Mouse (Mus musculus) hindbrain, embryonic 12.5 days (tissue): ENCODE measurements around the gene 1190005I06Rik. TPM values are rescaled to one million over a fixed set of nuclear protein-coding genes. Genes with fewer than 3 reads are reported as not detected.

Experiments used
- ATAC-seq: fragments of 200-750 bp; cut with Nextera tagmentation; 2 replicates; pipeline ENCODE4 v1.8.0; 2017; ENCODE audit warnings: moderate TSS enrichment; ENCODE audit not compliant: low FRiP score
- H3K27ac ChIP-seq: fragments of 300-500 bp; sonication (generic); 2 replicates; pipeline ENCODE4 v1.5.1; 2016; ENCODE audit warnings: mild to moderate bottlenecking
- H3K27me3 ChIP-seq: fragments of 300-500 bp; sonication (generic); 2 replicates; pipeline ENCODE4 v1.6.1; 2016; ENCODE audit warnings: mild to moderate bottlenecking
- H3K36me3 ChIP-seq: fragments of 300-500 bp; sonication (generic); 2 replicates; pipeline ENCODE4 v1.6.1; 2016; ENCODE audit warnings: mild to moderate bottlenecking
- H3K4me1 ChIP-seq: fragments of 300-500 bp; sonication (generic); 2 replicates; pipeline ENCODE4 v1.6.1; 2016
- H3K4me2 ChIP-seq: fragments of 300-500 bp; sonication (generic); replicated peaks from 2 replicates; pipeline ENCODE4 v1.6.1; 2016; ENCODE audit warnings: mild to moderate bottlenecking
- H3K4me3 ChIP-seq: fragments of 300-500 bp; sonication (generic); 2 replicates; pipeline ENCODE4 v1.5.1; 2016; ENCODE audit warnings: mild to moderate bottlenecking
- H3K9ac ChIP-seq: fragments of 300-500 bp; sonication (generic); 2 replicates; pipeline ENCODE4 v1.6.1; 2016; ENCODE audit warnings: mild to moderate bottlenecking, moderate library complexity
- H3K9me3 ChIP-seq: fragments of 300-500 bp; sonication (generic); replicated peaks from 2 replicates; pipeline ENCODE4 v1.6.1; 2016; ENCODE audit warnings: mild to moderate bottlenecking
- WGBS: fragments of 180-500 bp; shearing (Covaris S2); methylation state at CpG from one replicate; pipeline ENCODE4 v1.1.7; 2016; 5-methylcytosine and 5-hydroxymethylcytosine counted together
- polyA plus RNA-seq: library from polyadenylated mRNA; unstranded; fragments of >200 nt; fragmentation: Nextera tagmentation; extraction: Ambion mirVana; gene quantifications from 2 replicates; pipeline ENCODE4 v1.2.1, GENCODE M21; 2016

Gene 1190005I06Rik
- polyA plus RNA-seq = 6.9 and 7.2 TPM in 2 replicates

- Histone ChIP-seq H3K9me3 (no peaks in the 10 kb centered on the region), H3K4me2 (no peak within 1 kb of the TSS), H3K4me3 (no peak within 1 kb of the TSS), H3K36me3 (0 out of 2 replicates have a peak, but pooled peaks cover 5% of the 10 kb centered on the region), H3K27ac (no peak within 1 kb of the TSS), H3K27me3 (no peaks in the 10 kb centered on the region), H3K9ac (no peak within 1 kb of the TSS), H3K4me1 (no peaks in the 10 kb centered on the region)
- WGBS = 58% methylated on average over 7 of the region's 7 CpGs
- no peak for ATAC-seq
Measured at GRCm38 (mm10) chr8:120647532-120647931, at the start of gene 1190005I06Rik. Gene 1190005I06Rik (minus strand): TSS chr8:120647632.

GRCm38 (mm10) chr8:120696401-120697153, 49.1 kb upstream of the 1190005I06Rik start:
- Histone ChIP-seq H3K4me2 (no peak overlapping the region), H3K4me3 (no peak overlapping the region), H3K9me3 (0 out of 2 replicates have a peak, but pooled peaks cover 3% of the 10 kb centered on the region), H3K27ac (no peak overlapping the region), H3K36me3 (no peaks in the 10 kb centered on the region), H3K27me3 (no peaks in the 10 kb centered on the region; the same call in 1 of the 2 replicates), H3K4me1 (peaks cover 6% of the 10 kb centered on the region; the same call in 1 of the 2 replicates), H3K9ac (no peak overlapping the region)
- WGBS = 50% methylated on average over 13 of the region's 13 CpGs
- ATAC-seq = no peak

GRCm38 (mm10) chr8:120693861-120694493, 46.5 kb upstream of the 1190005I06Rik start:
- Histone ChIP-seq H3K9me3 (0 out of 2 replicates have a peak, but pooled peaks cover 3% of the 10 kb centered on the region), H3K4me3 (no peak overlapping the region), H3K4me1 (peaks cover 6% of the 10 kb centered on the region; the same call in 1 of the 2 replicates), H3K27me3 (no peaks in the 10 kb centered on the region; the same call in none of the 2 replicates), H3K9ac (no peak overlapping the region), H3K4me2 (no peak overlapping the region), H3K36me3 (no peaks in the 10 kb centered on the region), H3K27ac (no peak overlapping the region)
- WGBS = 60% methylated on average over 22 of the region's 22 CpGs
- no peak for ATAC-seq

- 0 out of 2 replicates have a peak, but pooled peaks cover 2% of the 10 kb centered on the region for H3K9me3 ChIP-seq
- H3K27ac ChIP-seq = no peak overlapping the region
- no peak for ATAC-seq
- H3K9ac ChIP-seq = no peak overlapping the region
- H3K27me3 ChIP-seq = peaks cover 4% of the 10 kb centered on the region
- H3K36me3 ChIP-seq = no peaks in the 10 kb centered on the region
- no peak overlapping the region for H3K4me2 ChIP-seq
- 61% methylated on average over 4 of the region's 4 CpGs for WGBS
- peaks cover 6% of the 10 kb centered on the region; the same call in 1 of the 2 replicates for H3K4me1 ChIP-seq
- H3K4me3 ChIP-seq = no peak overlapping the region
Measured at GRCm38 (mm10) chr8:120692934-120693333, 45.5 kb upstream of the 1190005I06Rik start.

- Histone ChIP-seq H3K4me3 (no peak overlapping the region), H3K36me3 (no peaks in the 10 kb centered on the region), H3K27ac (no peak overlapping the region), H3K4me2 (no peak overlapping the region), H3K4me1 (0 out of 2 replicates have a peak, but pooled peaks cover 2% of the 10 kb centered on the region), H3K27me3 (peaks cover 4% of the 10 kb centered on the region; the same call in 1 of the 2 replicates), H3K9ac (no peak overlapping the region), H3K9me3 (no peaks in the 10 kb centered on the region)
- no peak for ATAC-seq
- 89% methylated on average over 7 of the region's 7 CpGs for WGBS
Measured at GRCm38 (mm10) chr8:120688511-120688910, 41.1 kb upstream of the 1190005I06Rik start.

GRCm38 (mm10) chr8:120687786-120688185, 40.4 kb upstream of the 1190005I06Rik start:
- Histone ChIP-seq H3K9me3 (no peaks in the 10 kb centered on the region), H3K9ac (no peak overlapping the region), H3K4me1 (0 out of 2 replicates have a peak, but pooled peaks cover 2% of the 10 kb centered on the region), H3K36me3 (no peaks in the 10 kb centered on the region), H3K27ac (no peak overlapping the region), H3K4me2 (no peak overlapping the region), H3K27me3 (peaks cover 4% of the 10 kb centered on the region; the same call in 1 of the 2 replicates), H3K4me3 (no peak overlapping the region)
- 70% methylated on average over 8 of the region's 8 CpGs for WGBS
- no peak for ATAC-seq

- Histone ChIP-seq H3K36me3 (no peaks in the 10 kb centered on the region), H3K27ac (no peak overlapping the region), H3K9ac (no peak overlapping the region), H3K9me3 (no peaks in the 10 kb centered on the region), H3K4me3 (no peak overlapping the region), H3K4me1 (0 out of 2 replicates have a peak, but pooled peaks cover 2% of the 10 kb centered on the region), H3K27me3 (peaks cover 4% of the 10 kb centered on the region; the same call in 1 of the 2 replicates), H3K4me2 (no peak overlapping the region)
- 89% methylated on average over 5 of the region's 5 CpGs for WGBS
- ATAC-seq = no peak
Measured at GRCm38 (mm10) chr8:120686576-120686975, 39.1 kb upstream of the 1190005I06Rik start.

GRCm38 (mm10) chr8:120686051-120686450, 38.6 kb upstream of the 1190005I06Rik start:
- Histone ChIP-seq H3K27ac (no peak overlapping the region), H3K4me3 (no peak overlapping the region), H3K27me3 (peaks cover 4% of the 10 kb centered on the region; the same call in 1 of the 2 replicates), H3K36me3 (no peaks in the 10 kb centered on the region), H3K9ac (no peak overlapping the region), H3K4me1 (0 out of 2 replicates have a peak, but pooled peaks cover 2% of the 10 kb centered on the region), H3K9me3 (no peaks in the 10 kb centered on the region), H3K4me2 (no peak overlapping the region)
- ATAC-seq = no peak
- 82% methylated on average over 13 of the region's 13 CpGs for WGBS

- Histone ChIP-seq H3K9me3 (no peaks in the 10 kb centered on the region), H3K27me3 (peaks cover 4% of the 10 kb centered on the region; the same call in 1 of the 2 replicates), H3K4me3 (no peak overlapping the region), H3K4me2 (no peak overlapping the region), H3K9ac (no peak overlapping the region), H3K27ac (no peak overlapping the region), H3K4me1 (0 out of 2 replicates have a peak, but pooled peaks cover 2% of the 10 kb centered on the region), H3K36me3 (no peaks in the 10 kb centered on the region)
- 80% methylated on average over 8 of the region's 8 CpGs for WGBS
- no peak for ATAC-seq
Measured at GRCm38 (mm10) chr8:120685591-120685990, 38.2 kb upstream of the 1190005I06Rik start.

GRCm38 (mm10) chr8:120685097-120685496, 37.7 kb upstream of the 1190005I06Rik start:
- Histone ChIP-seq H3K27ac (no peak overlapping the region), H3K4me3 (no peak overlapping the region), H3K4me1 (0 out of 2 replicates have a peak, but pooled peaks cover 2% of the 10 kb centered on the region), H3K9ac (no peak overlapping the region), H3K4me2 (no peak overlapping the region), H3K36me3 (no peaks in the 10 kb centered on the region), H3K9me3 (no peaks in the 10 kb centered on the region), H3K27me3 (peaks cover 4% of the 10 kb centered on the region; the same call in 1 of the 2 replicates)
- no peak for ATAC-seq
- 63% methylated on average over 5 of the region's 5 CpGs for WGBS

- Histone ChIP-seq H3K36me3 (no peaks in the 10 kb centered on the region), H3K9ac (no peak overlapping the region), H3K27me3 (peaks cover 4% of the 10 kb centered on the region; the same call in 1 of the 2 replicates), H3K4me3 (no peak overlapping the region), H3K4me2 (no peak overlapping the region), H3K4me1 (0 out of 2 replicates have a peak, but pooled peaks cover 2% of the 10 kb centered on the region), H3K27ac (no peak overlapping the region), H3K9me3 (no peaks in the 10 kb centered on the region)
- WGBS = 63% methylated on average over 5 of the region's 5 CpGs
- ATAC-seq = no peak
Measured at GRCm38 (mm10) chr8:120684082-120684481, 36.6 kb upstream of the 1190005I06Rik start.

- Histone ChIP-seq H3K27ac (no peak overlapping the region), H3K27me3 (peaks cover under 1% of the 10 kb centered on the region; the same call in 1 of the 2 replicates), H3K4me2 (no peak overlapping the region), H3K9me3 (no peaks in the 10 kb centered on the region), H3K36me3 (no peaks in the 10 kb centered on the region), H3K4me3 (no peak overlapping the region), H3K9ac (no peak overlapping the region), H3K4me1 (0 out of 2 replicates have a peak, but pooled peaks cover 2% of the 10 kb centered on the region)
- 17% methylated on average over 10 of the region's 10 CpGs for WGBS
- ATAC-seq = no peak
Measured at GRCm38 (mm10) chr8:120683602-120684001, 36.2 kb upstream of the 1190005I06Rik start.
